ENCODE assay signal across 24 mouse cellular contexts in genomic region chr5:150336451-150336850, GRCm38 (mm10).
DNase-seq lines count a peak whose midpoint lies in the region; ATAC-seq lines count a peak whose summit lies in the region.
"Had no signal": no experiment of that assay in that cellular context is flagged by ENCODE, and none has a peak within 500 bp of the region (broad histone marks: within the 10 kb centered on the region; RNA-seq: fewer than 3 reads in every experiment).

No protein-coding gene starts in this region.

- H3K27ac ChIP-seq in heart, embryonic 16.5 days (ENCODE audit: low read length), result peak overlapping the region; percentile 16; the same call in 1 of the 2 replicates
- no peak overlapping the region for H3K27ac ChIP-seq in heart, embryonic 10.5 days
- no peak overlapping the region for H3K27ac ChIP-seq in liver, embryonic 11.5 days (ENCODE audit: low read depth, low read length)
- H3K27ac ChIP-seq: embryonic facial prominence, embryonic 15.5 days; forebrain, embryonic 10.5 days; limb, embryonic 10.5 days; liver, embryonic 12.5 days; midbrain, embryonic 15.5 days had no signal

- no peak overlapping the region for H3K9ac ChIP-seq in heart, embryonic 16.5 days (ENCODE audit: low read length)
- no peak overlapping the region for H3K9ac ChIP-seq in liver, embryonic 11.5 days (ENCODE audit: low read depth, low read length)
- H3K9ac ChIP-seq: embryonic facial prominence, embryonic 15.5 days; liver, embryonic 12.5 days; midbrain, embryonic 15.5 days had no signal

- H3K36me3 ChIP-seq in heart, embryonic 16.5 days (ENCODE audit: control insufficient read depth, insufficient read depth), result peaks cover 3% of the 10 kb centered on the region; the same call in 1 of the 2 replicates
- H3K36me3 ChIP-seq in heart, embryonic 10.5 days, result peaks cover 16% of the 10 kb centered on the region
- H3K36me3 ChIP-seq in liver, embryonic 11.5 days (ENCODE audit: control insufficient read depth, insufficient read depth, low read length), result no peaks in the 10 kb centered on the region
- H3K36me3 ChIP-seq: embryonic facial prominence, embryonic 15.5 days; forebrain, embryonic 10.5 days; G1E; limb, embryonic 10.5 days; liver, embryonic 12.5 days; midbrain, embryonic 15.5 days had no signal

- ATAC-seq in heart, embryonic 16.5 days (replicated peaks; ENCODE audit: extremely low read depth, insufficient read depth, low FRiP score), result no peak
- no peak for ATAC-seq in liver, embryonic 11.5 days (replicated peaks; ENCODE audit: low FRiP score)
- ATAC-seq: activated CD4-positive, CD25-positive, alpha-beta regulatory T cell, adult 4 months; liver, embryonic 12.5 days; midbrain, embryonic 15.5 days had no signal

- DNase-seq in adrenal gland, adult 2 months, result peak; percentile 63
- no peak for DNase-seq in adrenal gland, adult 18-20 months (ENCODE audit: low spot score in 2 of 2)
- no peak for DNase-seq in heart, embryonic 10.5 days (ENCODE audit: low spot score)
- DNase-seq in gastrocnemius, postnatal 25 days, result peak; percentile 67
- no peak for DNase-seq in kidney, adult 8-10 months
- no peak for DNase-seq in lung, postnatal 25 days (ENCODE audit: low spot score)
- DNase-seq in liver, embryonic 11.5 days (ENCODE audit: low spot score), result no peak
- DNase-seq: cerebellum, adult 11 months; cerebellum, postnatal 14 days; kidney, adult 18-20 months; kidney, postnatal 14 days; layer of hippocampus, adult 9-11 months; lung, adult 2 months; lung, postnatal 36 days; thymus, postnatal 25 days had no signal

- WGBS in heart, embryonic 16.5 days, result 68% methylated on average over 10 of the region's 10 CpGs
- WGBS in heart, embryonic 10.5 days, result 72% methylated on average over 10 of the region's 10 CpGs
- 70% methylated on average over 10 of the region's 10 CpGs for WGBS in liver, embryonic 11.5 days

- no peaks in the 10 kb centered on the region for H3K27me3 ChIP-seq in heart, embryonic 16.5 days (ENCODE audit: control insufficient read depth, insufficient read depth, low read length)
- no peaks in the 10 kb centered on the region for H3K27me3 ChIP-seq in heart, embryonic 10.5 days (ENCODE audit: insufficient read depth, poor library complexity, severe bottlenecking)
- no peaks in the 10 kb centered on the region for H3K27me3 ChIP-seq in liver, embryonic 11.5 days (replicated peaks; ENCODE audit: control insufficient read depth, insufficient read depth, low read length)
- H3K27me3 ChIP-seq: embryonic facial prominence, embryonic 15.5 days; liver, embryonic 12.5 days; midbrain, embryonic 15.5 days had no signal

- no peak overlapping the region for H3K4me3 ChIP-seq in heart, embryonic 16.5 days (ENCODE audit: low read length)
- no peak overlapping the region for H3K4me3 ChIP-seq in heart, embryonic 10.5 days
- no peak overlapping the region for H3K4me3 ChIP-seq in liver, embryonic 11.5 days (ENCODE audit: low read depth, low read length)
- H3K4me3 ChIP-seq: embryonic facial prominence, embryonic 15.5 days; forebrain, embryonic 10.5 days; limb, embryonic 10.5 days; liver, embryonic 12.5 days; midbrain, embryonic 15.5 days; myocyte had no signal

- 0 out of 2 replicates have a peak, but pooled peaks cover 2% of the 10 kb centered on the region for H3K9me3 ChIP-seq in heart, embryonic 16.5 days (replicated peaks; ENCODE audit: control insufficient read depth, low read length)
- H3K9me3 ChIP-seq in heart, embryonic 10.5 days, result no peaks in the 10 kb centered on the region
- no peaks in the 10 kb centered on the region for H3K9me3 ChIP-seq in liver, embryonic 11.5 days (ENCODE audit: control insufficient read depth, low read length)
- H3K9me3 ChIP-seq: embryonic facial prominence, embryonic 15.5 days; forebrain, embryonic 10.5 days; limb, embryonic 10.5 days; midbrain, embryonic 15.5 days had no signal

- peaks cover 32% of the 10 kb centered on the region for H3K4me1 ChIP-seq in heart, embryonic 16.5 days (ENCODE audit: control insufficient read depth, insufficient read depth, low read length)
- H3K4me1 ChIP-seq in heart, embryonic 10.5 days, result peaks cover 19% of the 10 kb centered on the region
- H3K4me1 ChIP-seq in liver, embryonic 11.5 days (replicated peaks; ENCODE audit: control insufficient read depth, insufficient read depth, low read length), result peaks cover 4% of the 10 kb centered on the region; the same call in 1 of the 2 replicates
- H3K4me1 ChIP-seq: embryonic facial prominence, embryonic 15.5 days; forebrain, embryonic 10.5 days; limb, embryonic 10.5 days; midbrain, embryonic 15.5 days had no signal

- H3K4me2 ChIP-seq in heart, embryonic 16.5 days (ENCODE audit: low read depth, low read length), result no peak overlapping the region
- no peak overlapping the region for H3K4me2 ChIP-seq in liver, embryonic 11.5 days
- H3K4me2 ChIP-seq: embryonic facial prominence, embryonic 15.5 days; liver, embryonic 12.5 days; midbrain, embryonic 15.5 days had no signal

Comparison
In these comparisons a context has a peak if more than half of its experiments do, and no peak if none do; other contexts are left out.
1. DNase-seq: peak in adrenal gland, adult 2 months (single experiment) and gastrocnemius, postnatal 25 days (single experiment); none in adrenal gland, adult 18-20 months (0 of 2), heart, embryonic 10.5 days (single experiment), kidney, adult 8-10 months (0 of 2), lung, postnatal 25 days (single experiment) and liver, embryonic 11.5 days (single experiment).